Mouse (Mus musculus): ENCODE results near the gene Fam19a3.
"Not testable (repeated sequence)": the region's sequence is repeated elsewhere in the genome, so short reads cannot be mapped to it uniquely, and the experiment has no call there.

Gene Fam19a3

DNA sequence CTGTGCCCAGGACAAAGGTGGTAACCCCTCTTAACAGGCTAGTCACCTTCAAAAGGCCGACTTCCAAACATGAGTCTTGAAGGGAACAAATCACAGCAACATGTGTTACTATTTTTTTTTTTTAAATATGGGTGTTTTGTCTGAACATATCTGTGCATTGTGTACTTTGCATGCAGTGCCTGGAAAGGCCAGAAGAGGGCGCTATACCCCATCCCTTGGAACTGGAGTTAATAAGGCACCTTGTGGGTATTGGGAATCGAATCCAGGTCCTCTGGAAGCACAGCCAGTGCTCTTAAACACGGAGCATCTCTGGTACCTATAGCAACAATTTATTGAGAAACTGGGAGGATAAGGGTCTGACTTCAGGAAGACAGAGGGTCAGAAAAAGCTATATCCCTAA, 16.6 kb downstream of the Fam19a3 start:
- no peak for DNase-seq (ENCODE audit: low read depth)

DNA sequence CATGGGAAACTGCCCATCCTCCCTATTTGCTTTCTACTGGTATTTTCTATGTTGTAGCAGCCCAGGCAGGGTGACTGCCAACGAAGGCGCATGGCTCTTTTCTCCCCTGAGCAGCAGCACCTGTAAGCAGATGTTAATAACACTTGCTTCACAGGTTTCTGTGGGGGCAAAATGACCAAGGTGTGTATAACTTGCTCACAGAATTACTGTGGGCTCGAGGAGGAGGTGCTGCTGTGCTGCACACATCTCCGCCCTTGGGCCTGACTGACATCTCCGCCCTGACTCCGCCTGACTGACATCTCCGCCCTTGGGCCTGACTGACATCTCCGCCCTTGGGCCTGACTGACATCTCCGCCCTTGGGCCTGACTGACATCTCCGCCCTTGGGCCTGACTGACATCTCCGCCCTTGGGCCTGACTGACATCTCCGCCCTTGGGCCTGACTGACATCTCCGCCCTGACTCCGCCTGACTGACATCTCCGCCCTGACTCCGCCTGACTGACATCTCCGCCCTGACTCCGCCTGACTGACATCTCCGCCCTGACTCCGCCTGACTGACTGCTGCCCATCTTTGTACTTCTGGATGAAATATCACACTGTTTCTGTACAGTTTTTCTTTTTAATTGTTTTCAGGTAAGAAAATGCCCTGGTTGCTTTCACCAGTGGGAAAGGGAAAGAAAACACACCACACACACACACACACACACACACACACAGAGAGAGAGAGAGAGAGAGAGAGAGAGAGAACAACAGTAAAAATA, 19.4 kb downstream of the Fam19a3 start:
- not testable (repeated sequence) for DNase-seq (ENCODE audit: low read depth)

DNA sequence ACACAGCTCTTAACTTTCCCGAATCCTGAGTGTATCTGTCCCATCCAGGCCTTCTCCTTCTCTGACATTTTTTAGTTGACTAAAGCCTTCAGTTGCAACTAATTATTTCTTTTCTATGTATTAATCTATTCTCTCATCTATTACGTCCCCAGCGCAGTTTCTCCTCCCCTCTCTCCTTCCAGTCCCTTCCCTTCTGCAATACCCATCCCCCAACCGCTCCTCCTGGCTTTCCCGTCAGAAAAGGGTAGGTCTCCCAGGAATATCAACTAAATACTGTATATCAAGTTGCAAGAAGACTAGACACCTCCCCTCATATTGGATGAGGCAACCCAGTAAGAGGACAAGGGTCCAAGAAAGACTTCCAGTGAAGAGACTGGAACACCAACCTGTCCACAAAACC, 22.8 kb downstream of the Fam19a3 start:
- no peak for DNase-seq (ENCODE audit: low read depth)

DNA sequence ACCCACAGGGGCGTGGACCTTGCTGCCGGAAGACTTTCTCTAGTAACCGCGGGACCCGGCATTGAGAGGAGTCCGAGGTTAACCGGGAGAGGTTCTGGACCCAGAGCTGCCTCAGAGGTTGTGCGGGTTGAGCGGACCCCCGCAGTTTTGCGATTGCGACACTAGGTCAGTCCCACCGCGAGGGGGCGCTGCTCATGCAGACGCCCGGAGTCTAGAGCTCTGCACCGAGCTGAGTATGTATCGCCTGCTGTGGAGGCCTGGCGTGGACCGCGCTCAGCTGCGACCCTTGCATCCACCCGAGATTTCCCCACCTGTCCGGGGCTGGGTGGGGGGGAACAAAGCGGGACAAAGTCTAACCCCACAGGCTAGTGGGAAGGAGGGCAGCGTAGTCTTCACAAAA, 23.2 kb downstream of the Fam19a3 start:
- DNase-seq (ENCODE audit: low read depth) = no peak

DNA sequence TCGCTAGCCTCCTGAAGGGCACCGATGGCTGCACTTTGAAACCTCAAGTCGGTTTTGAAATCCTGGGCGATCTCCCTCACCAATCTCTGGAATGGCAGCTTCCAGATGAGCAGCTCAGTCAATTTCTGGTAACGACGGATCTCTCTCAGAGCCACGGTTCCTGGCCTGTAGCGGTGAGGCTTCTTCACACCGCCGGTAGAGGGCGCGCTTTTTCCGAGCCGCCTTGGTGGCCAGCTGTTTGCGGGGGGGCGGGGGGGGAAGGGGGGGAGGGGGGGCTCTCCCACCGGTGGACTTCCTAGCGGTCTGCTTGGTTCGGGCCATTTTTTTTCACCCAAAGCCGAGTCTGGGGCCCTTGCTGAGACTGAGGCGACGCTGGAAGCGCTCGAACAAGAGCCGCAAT, 28.8 kb downstream of the Fam19a3 start:
- not testable (repeated sequence) for DNase-seq (ENCODE audit: low read depth)

DNA sequence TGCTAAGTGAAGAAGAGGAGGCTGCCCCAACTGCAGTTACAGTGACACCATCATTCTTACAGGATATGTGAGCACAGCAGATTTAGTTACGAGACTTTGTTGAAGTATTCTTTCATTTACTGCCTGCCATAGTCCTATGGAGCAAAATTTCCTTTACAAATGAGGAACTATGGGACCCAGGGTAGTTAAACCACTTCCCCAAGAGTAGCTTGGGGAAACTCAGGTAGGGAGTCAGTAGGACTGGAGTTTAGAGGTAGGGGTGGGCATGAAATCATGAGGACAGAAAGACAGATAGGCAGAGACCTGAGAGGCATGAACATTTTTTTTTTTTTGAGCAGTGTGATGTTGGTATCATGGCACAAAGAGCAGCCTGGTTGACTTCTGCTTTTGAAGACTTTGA, 37.8 kb downstream of the Fam19a3 start:
- no peak for DNase-seq (ENCODE audit: low read depth)

DNA sequence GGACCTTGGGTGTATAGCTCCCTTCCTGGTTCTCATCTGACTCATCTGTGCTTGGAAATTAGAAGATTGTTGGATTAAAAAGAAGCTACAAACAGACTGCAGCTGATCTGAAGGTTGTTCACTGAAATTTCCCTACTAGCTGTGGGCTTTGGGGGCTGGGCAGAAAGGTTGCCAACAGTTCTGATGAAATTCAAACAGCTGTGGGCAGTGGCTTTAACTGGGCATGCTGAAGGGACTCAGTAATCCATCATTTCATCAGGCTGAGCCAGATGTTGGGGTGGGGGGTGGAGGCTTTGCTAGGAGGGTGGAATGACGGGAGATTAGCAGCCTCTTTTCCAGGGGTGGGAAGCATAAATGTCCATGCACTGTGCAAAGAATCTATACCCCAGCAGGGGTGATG, 38.5 kb downstream of the Fam19a3 start:
- no peak for DNase-seq (ENCODE audit: low read depth)

DNA sequence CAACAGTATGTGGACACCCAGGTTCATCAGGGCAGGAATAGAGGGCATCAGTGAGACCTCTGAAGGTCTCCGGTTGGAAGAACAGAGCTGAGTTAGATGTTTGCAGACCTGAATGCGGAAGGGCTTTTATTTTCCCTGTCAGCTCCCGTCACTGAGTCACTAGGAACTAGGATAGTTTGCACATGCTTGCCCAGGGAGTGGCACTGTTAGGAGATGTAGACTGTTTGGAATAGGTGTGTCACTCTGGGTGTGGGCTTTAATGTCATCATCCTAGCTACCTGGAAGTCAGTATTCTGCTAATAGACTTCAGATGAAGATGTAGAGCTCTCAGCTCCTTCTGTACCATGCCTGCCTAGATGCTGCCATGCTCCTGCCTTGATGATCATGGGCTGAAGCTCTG, 39.7 kb downstream of the Fam19a3 start:
- no peak for DNase-seq (ENCODE audit: low read depth)

DNA sequence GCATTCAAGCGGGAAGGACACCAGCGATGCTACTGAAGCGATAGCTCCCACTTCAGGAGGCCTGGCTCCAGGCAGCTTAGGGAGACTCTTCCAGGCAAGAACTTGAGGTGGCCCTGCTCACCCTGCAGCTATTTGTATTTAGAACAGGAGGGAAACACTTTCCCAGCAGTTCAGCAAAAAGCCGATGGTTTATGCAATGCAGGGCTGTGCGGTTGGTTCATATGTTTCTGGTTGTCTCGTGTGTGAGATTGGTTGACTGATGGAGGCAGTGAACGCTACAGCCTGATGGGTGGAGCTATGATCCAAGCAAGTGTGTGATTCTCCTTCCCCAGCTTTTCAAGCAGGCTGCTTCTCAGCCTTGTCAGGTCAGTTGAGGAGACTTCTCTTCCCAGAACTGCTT, 47.0 kb downstream of the Fam19a3 start:
- DNase-seq (ENCODE audit: low read depth) = no peak

DNA sequence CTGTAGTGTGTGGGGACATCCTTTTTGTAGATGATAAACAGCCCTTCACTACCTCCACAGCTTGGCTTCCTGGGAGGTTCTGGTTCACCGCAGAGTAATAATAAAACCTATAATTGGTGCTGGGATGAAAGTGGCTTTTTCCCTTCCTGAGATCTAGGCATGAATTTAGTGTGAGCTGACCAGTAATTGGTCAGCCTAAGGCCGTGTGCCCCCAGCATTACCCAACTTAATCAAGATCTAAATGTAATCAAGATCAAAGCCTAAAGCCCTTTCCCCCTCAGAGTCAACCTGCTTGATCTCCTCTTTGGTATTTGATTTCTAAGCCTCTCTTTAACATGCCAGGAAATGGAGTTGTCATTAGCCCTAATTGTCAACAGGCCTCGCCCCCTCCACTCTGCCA, 48.7 kb downstream of the Fam19a3 start:
- DNase-seq (ENCODE audit: low read depth) = no peak

DNA sequence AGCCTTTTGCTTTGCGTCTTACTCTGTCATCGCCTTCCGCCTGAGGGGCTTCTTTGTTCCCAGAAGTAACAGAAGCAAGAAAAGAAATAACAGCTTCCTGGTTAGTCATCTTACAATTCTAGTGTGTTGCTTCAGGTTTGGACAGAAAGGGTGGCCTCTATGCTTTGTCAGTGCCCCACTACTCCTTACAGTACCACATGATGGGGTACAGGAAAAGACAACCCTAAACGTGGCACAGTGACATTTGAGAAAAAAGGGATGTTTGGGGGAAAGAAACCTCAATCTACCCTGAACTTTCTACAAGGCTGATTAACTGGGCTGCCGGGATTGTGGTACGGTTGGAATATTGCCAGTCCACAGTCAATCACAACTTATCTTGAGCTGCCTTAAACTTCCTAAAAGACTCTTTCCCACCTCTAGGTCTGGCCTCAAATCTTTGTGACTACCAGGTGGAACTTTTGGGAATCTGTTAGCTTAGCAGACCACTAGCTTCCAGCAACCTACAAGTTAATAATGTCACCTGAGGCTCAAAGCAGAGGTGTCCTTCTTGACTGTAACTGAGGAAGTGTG, 52.3 kb downstream of the Fam19a3 start:
- DNase-seq (ENCODE audit: low read depth) = no peak

All from c-Kit-positive CD71-negative TER-119-negative erythroid progenitor cells, embryonic 14.5 days (primary cell).